Mouse (Mus musculus) stomach, postnatal 0 days (tissue): Measurements from ENCODE around the gene Rab4b.

ENCODE experiments used
- CTCF ChIP-seq: IDR thresholded peaks from 2 replicates; pipeline ENCODE4 v1.5.1; 2016; ENCODE audit warnings: antibody characterized with exemption, low read depth, mild to moderate bottlenecking, moderate library complexity
- EP300 ChIP-seq: optimal IDR thresholded peaks from 2 replicates; pipeline ENCODE3; 2016; ENCODE audit warnings: antibody characterized with exemption

GRCm38 (mm10) chr7:27124969-27125368 lies 53.7 kb downstream of the Rab4b start:
- TF ChIP-seq CTCF (no peak), EP300 (no peak)
